Mouse (Mus musculus) c-Kit-positive CD71-negative TER-119-negative erythroid progenitor cells, embryonic 14.5 days (primary cell): Measurements from ENCODE around the gene Hist1h2bf.
"Not testable (repeated sequence)": the region's sequence is repeated elsewhere in the genome, so short reads cannot be mapped to it uniquely, and the experiment has no call there.

Experiments
- DNase-seq: peaks from one replicate; pipeline ENCODE4 v3.0.0-alpha.2; 2013; ENCODE audit warnings: low read depth

The Hist1h2bf gene

GRCm38 (mm10) chr13:23571504-23572217, 2.3 kb downstream of the Hist1h2bf start:
- DNase-seq = not testable (repeated sequence)

- peak; percentile 86 for DNase-seq
These were observed 2.9 kb downstream of the Hist1h2bf start, which contains the start of the genes Hist1h2ae and Hist1h2bg for GRCm38 (mm10) chr13:23571022-23571503. TSS of gene Hist1h2ae (minus strand) at chr13:23571220. TSS of gene Hist1h2bg (plus strand) at chr13:23571396.

- not testable (repeated sequence) for DNase-seq
These were observed 3.6 kb downstream of the Hist1h2bf start for GRCm38 (mm10) chr13:23570261-23571021.

GRCm38 (mm10) chr13:23564482-23564881, 9.5 kb downstream of the Hist1h2bf start:
- no peak for DNase-seq

GRCm38 (mm10) chr13:23562699-23563462, 11.1 kb downstream of the Hist1h2bf start:
- no peak for DNase-seq

GRCm38 (mm10) chr13:23561883-23562659, 11.9 kb downstream of the Hist1h2bf start, which contains the start of gene Hist1h3e:
TSS of gene Hist1h3e (minus strand) at chr13:23562369.
- peak; percentile 96 for DNase-seq

GRCm38 (mm10) chr13:23561531-23561882, 12.5 kb downstream of the Hist1h2bf start:
- not testable (repeated sequence) for DNase-seq

GRCm38 (mm10) chr13:23560699-23561098, 13.3 kb downstream of the Hist1h2bf start:
- DNase-seq = not testable (repeated sequence)

- no peak for DNase-seq
These were observed 17.1 kb downstream of the Hist1h2bf start for GRCm38 (mm10) chr13:23556906-23557305.

GRCm38 (mm10) chr13:23555839-23556416, 18.1 kb downstream of the Hist1h2bf start:
- DNase-seq = no peak

- no peak for DNase-seq
These were observed 18.8 kb downstream of the Hist1h2bf start for GRCm38 (mm10) chr13:23554925-23555838.

GRCm38 (mm10) chr13:23554393-23554792, 19.6 kb downstream of the Hist1h2bf start:
- DNase-seq = no peak

- no peak for DNase-seq
These were observed 21.0 kb downstream of the Hist1h2bf start, which contains the start of gene Hist1h1d for GRCm38 (mm10) chr13:23552962-23553361. TSS of gene Hist1h1d (plus strand) at chr13:23553262.

- no peak for DNase-seq
These were observed 21.8 kb downstream of the Hist1h2bf start for GRCm38 (mm10) chr13:23551931-23552914.

- peak; percentile 90 for DNase-seq
These were observed 22.7 kb downstream of the Hist1h2bf start, which contains the start of gene Hist1h4f for GRCm38 (mm10) chr13:23551146-23551834. TSS of gene Hist1h4f (minus strand) at chr13:23551648.

- DNase-seq = no peak
These were observed 23.2 kb downstream of the Hist1h2bf start for GRCm38 (mm10) chr13:23550761-23551145.

GRCm38 (mm10) chr13:23546694-23547093, 27.3 kb downstream of the Hist1h2bf start:
- DNase-seq = no peak

- DNase-seq = not testable (repeated sequence)
These were observed 29.2 kb downstream of the Hist1h2bf start for GRCm38 (mm10) chr13:23544787-23545120.
